Mouse (Mus musculus) embryonic facial prominence, embryonic 14.5 days (tissue): ENCODE results near the gene Anp32b. TPM values are rescaled to one million over a fixed set of nuclear protein-coding genes. Genes with fewer than 3 reads are reported as not detected.

Experiments used
- ATAC-seq: fragments of 200-750 bp; cut with Nextera tagmentation; 2 replicates; pipeline ENCODE4 v1.8.0; 2017; ENCODE audit warnings: low read depth, moderate number of reproducible peaks, moderate TSS enrichment
- DNase-seq: peaks from one replicate; pipeline ENCODE4 v3.0.0-alpha.2; 2015; ENCODE audit warnings: low spot score
- H3K27ac ChIP-seq: fragments of 300-500 bp; sonication (generic); replicated peaks from 2 replicates; pipeline ENCODE4 v1.5.1; 2014; ENCODE audit warnings: low read depth, mild to moderate bottlenecking, low read length, moderate library complexity
- H3K27me3 ChIP-seq: fragments of 300-500 bp; sonication (generic); replicated peaks from 2 replicates; pipeline ENCODE4 v1.6.1; 2014; ENCODE audit warnings: low read length; ENCODE audit not compliant: control insufficient read depth, insufficient read depth
- H3K36me3 ChIP-seq: fragments of 300-500 bp; sonication (generic); 2 replicates; pipeline ENCODE4 v1.6.1; 2014; ENCODE audit warnings: low read length, mixed read lengths; ENCODE audit not compliant: control insufficient read depth, insufficient read depth
- H3K4me1 ChIP-seq: fragments of 300-500 bp; sonication (generic); 2 replicates; pipeline ENCODE4 v1.6.1; 2014; ENCODE audit warnings: antibody characterized with exemption, low read length; ENCODE audit not compliant: control insufficient read depth, insufficient read depth
- H3K4me2 ChIP-seq: fragments of 300-500 bp; sonication (generic); 2 replicates; pipeline ENCODE4 v1.6.1; 2014; ENCODE audit warnings: low read depth, mild to moderate bottlenecking, low read length, moderate library complexity, mixed read lengths
- H3K4me3 ChIP-seq: fragments of 300-500 bp; sonication (generic); 2 replicates; pipeline ENCODE4 v1.5.1; 2014; ENCODE audit warnings: low read depth, mild to moderate bottlenecking, low read length
- H3K9ac ChIP-seq: fragments of 300-500 bp; sonication (generic); 2 replicates; pipeline ENCODE4 v1.6.1; 2014; ENCODE audit warnings: low read depth, mild to moderate bottlenecking, low read length, moderate library complexity, mixed read lengths
- H3K9me3 ChIP-seq: fragments of 300-500 bp; sonication (generic); 2 replicates; pipeline ENCODE4 v1.6.1; 2016; ENCODE audit warnings: low read length; ENCODE audit not compliant: control insufficient read depth
- WGBS: fragments of 180-500 bp; shearing (Covaris S2); extraction: QIAGEN DNeasy Blood & Tissue Kit; methylation state at CpG from one replicate; pipeline ENCODE4 v1.1.7; 2014; 5-methylcytosine and 5-hydroxymethylcytosine counted together
- polyA plus RNA-seq: library from polyadenylated mRNA; unstranded; fragments of >200 nt; fragmentation: Nextera tagmentation; extraction: Ambion mirVana; gene quantifications from 2 replicates; pipeline ENCODE4 v1.2.1, GENCODE M21; 2014

Anp32b gene
- polyA plus RNA-seq: 238 and 251 TPM in 2 replicates

GRCm38 (mm10) chr4:46450519-46451131 lies at the start of gene Anp32b:
TSS of gene Anp32b (plus strand) at chr4:46450902.
- H3K27ac ChIP-seq: peak within 1 kb of the TSS; percentile 99
- no peaks in the 10 kb centered on the region for H3K27me3 ChIP-seq
- peak within 1 kb of the TSS; percentile 95 for H3K9ac ChIP-seq
- H3K4me2 ChIP-seq: peak within 1 kb of the TSS; percentile 80
- no peaks in the 10 kb centered on the region for H3K36me3 ChIP-seq
- no peaks in the 10 kb centered on the region for H3K9me3 ChIP-seq
- peak; percentile 97 for ATAC-seq
- DNase-seq: peak; percentile 97
- peaks cover 21% of the 10 kb centered on the region for H3K4me1 ChIP-seq
- WGBS: 3% methylated on average over 9 of the region's 66 CpGs
- H3K4me3 ChIP-seq: peak within 1 kb of the TSS; percentile 92

- H3K36me3 ChIP-seq: no peaks in the 10 kb centered on the region
- no peak overlapping the region for H3K4me2 ChIP-seq
- no peak overlapping the region for H3K27ac ChIP-seq
- H3K27me3 ChIP-seq: no peaks in the 10 kb centered on the region
- no peak for ATAC-seq
- H3K4me1 ChIP-seq: no peaks in the 10 kb centered on the region
- WGBS: 77% methylated on average over 6 of the region's 6 CpGs
- DNase-seq: no peak
- no peaks in the 10 kb centered on the region for H3K9me3 ChIP-seq
- H3K4me3 ChIP-seq: no peak overlapping the region
- H3K9ac ChIP-seq: no peak overlapping the region
Observed at GRCm38 (mm10) chr4:46404042-46404795, 46.5 kb upstream of the Anp32b start.

DNA sequence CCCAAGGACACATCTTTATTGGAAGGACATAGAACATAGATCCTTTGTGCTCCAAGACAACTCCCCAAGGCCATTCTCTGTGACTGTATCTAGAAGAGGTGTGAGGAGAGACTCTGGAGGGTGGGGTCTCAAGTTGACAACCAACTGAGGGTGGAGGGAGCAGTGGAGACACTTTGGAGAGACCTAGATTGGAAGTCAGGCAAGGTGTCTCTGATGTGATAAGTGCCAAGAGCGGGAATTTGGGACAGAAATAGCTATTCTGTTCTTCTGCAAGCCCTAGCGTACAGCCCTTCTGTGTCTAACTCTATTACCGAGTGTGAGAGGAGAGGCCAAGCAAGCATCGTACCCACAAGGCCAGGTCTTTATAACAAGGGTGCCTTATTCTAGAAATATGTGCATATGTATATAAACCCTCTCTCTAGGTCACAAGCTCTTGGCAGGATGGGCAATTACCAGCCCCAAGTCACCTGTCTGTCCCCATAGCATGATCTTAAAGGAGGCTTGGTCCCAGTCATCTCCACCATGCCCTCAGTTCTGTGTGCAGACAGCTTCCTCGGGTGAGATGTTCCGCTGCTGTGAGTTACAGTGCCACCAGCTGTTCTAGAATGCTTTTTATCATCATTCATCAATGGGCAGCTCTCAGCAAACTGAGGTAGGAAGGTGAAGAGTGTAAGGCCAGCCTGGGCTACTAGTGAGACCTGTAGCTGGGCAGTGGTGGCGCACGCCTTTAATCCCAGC lies 43.6 kb upstream of the Anp32b start:
- no peaks in the 10 kb centered on the region for H3K36me3 ChIP-seq
- WGBS: 90% methylated on average over 8 of the region's 8 CpGs
- no peaks in the 10 kb centered on the region for H3K4me1 ChIP-seq
- no peak overlapping the region for H3K27ac ChIP-seq
- no peak overlapping the region for H3K4me3 ChIP-seq
- no peak overlapping the region for H3K9ac ChIP-seq
- no peaks in the 10 kb centered on the region for H3K9me3 ChIP-seq
- ATAC-seq (no peak), DNase-seq (no peak)
- H3K27me3 ChIP-seq: no peaks in the 10 kb centered on the region
- H3K4me2 ChIP-seq: no peak overlapping the region

DNA sequence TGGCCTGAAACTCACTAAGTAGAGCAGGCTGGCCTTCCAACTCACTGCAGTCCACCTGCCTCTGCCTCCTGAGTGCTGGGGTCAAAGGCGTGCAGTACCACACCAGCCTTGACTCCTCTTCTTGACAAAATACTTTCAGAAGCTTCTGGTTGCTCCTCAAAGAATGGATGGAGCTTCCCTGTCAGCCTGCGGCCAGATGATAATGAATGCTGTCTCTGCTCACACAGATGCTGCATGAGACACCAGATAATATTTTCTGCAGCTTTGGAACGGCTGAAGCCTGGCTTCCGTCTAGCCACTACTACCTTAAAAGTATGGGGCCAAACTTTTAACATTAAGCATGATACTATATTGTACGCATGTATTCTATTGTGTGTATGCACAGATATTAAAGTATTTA lies 40.0 kb upstream of the Anp32b start:
- no peaks in the 10 kb centered on the region for H3K9me3 ChIP-seq
- WGBS: 76% methylated on average over 5 of the region's 5 CpGs

DNA sequence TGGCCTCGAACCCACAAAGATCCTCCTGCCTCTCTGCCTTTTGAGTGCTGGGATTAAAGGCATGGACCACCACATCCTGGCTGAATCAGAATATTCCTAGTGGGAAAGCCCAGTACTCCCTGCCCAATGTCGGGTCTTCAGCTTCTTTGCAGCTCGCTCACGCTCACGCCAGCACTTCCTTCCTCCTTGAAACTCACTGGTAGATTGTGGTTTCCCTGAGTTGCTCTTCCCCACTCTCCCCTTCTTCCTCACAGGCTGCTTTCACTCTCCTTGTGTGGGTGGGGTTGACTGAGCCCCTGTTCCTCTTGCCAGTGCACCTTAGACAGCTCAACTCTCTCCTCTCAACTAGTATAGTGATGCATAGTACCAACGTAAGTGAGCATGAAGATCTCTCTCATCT lies 39.2 kb upstream of the Anp32b start:
- Histone ChIP-seq H3K4me3 (no peak overlapping the region), H3K27ac (no peak overlapping the region), H3K27me3 (no peaks in the 10 kb centered on the region), H3K9ac (no peak overlapping the region), H3K36me3 (no peaks in the 10 kb centered on the region), H3K4me2 (no peak overlapping the region), H3K9me3 (no peaks in the 10 kb centered on the region; the same call in 1 of the 2 replicates), H3K4me1 (no peaks in the 10 kb centered on the region)
- DNase-seq (no peak), ATAC-seq (no peak)
- 68% methylated on average over 6 of the region's 6 CpGs for WGBS

More for the DNA sequence above, 40.0 kb upstream of the Anp32b start:
- Histone ChIP-seq H3K27ac (no peak overlapping the region), H3K9ac (no peak overlapping the region), H3K4me3 (no peak overlapping the region), H3K27me3 (no peaks in the 10 kb centered on the region), H3K4me2 (no peak overlapping the region), H3K4me1 (no peaks in the 10 kb centered on the region), H3K36me3 (no peaks in the 10 kb centered on the region)
- ATAC-seq: no peak
- no peak for DNase-seq

DNA sequence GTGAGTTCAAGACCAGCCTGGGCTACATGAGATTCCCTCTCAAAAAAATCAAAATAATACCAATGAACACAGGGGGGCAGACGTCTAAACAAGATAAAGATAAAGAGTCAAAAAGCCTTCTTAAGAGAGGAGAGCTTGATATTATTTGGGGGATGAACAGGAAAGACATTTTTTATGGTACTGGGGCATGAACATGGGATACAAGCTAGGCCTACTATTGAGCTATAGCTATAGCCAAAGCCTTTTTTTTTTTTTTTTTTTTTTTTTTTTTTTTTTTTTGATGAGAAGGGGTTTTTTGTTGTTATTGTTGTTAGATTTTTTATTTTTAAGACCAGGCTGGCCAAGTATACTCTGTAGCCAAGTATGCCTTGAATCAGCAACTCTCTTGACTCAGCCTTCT lies 38.6 kb upstream of the Anp32b start:
- H3K9ac ChIP-seq: no peak overlapping the region
- H3K4me2 ChIP-seq: no peak overlapping the region
- no peak overlapping the region for H3K27ac ChIP-seq
- WGBS: 65% methylated on average over 1 of the region's 1 CpGs
- H3K27me3 ChIP-seq: no peaks in the 10 kb centered on the region
- no peaks in the 10 kb centered on the region for H3K36me3 ChIP-seq
- H3K4me3 ChIP-seq: no peak overlapping the region
- DNase-seq (no peak), ATAC-seq (no peak)
- no peaks in the 10 kb centered on the region; the same call in 1 of the 2 replicates for H3K9me3 ChIP-seq
- H3K4me1 ChIP-seq: no peaks in the 10 kb centered on the region

- Histone ChIP-seq H3K4me1 (no peaks in the 10 kb centered on the region), H3K36me3 (no peaks in the 10 kb centered on the region), H3K4me2 (no peak within 1 kb of the TSS), H3K9ac (no peak within 1 kb of the TSS), H3K27ac (no peak within 1 kb of the TSS), H3K9me3 (no peaks in the 10 kb centered on the region; the same call in 1 of the 2 replicates), H3K27me3 (no peaks in the 10 kb centered on the region), H3K4me3 (no peak within 1 kb of the TSS)
- ATAC-seq: no peak
- DNase-seq: no peak
- WGBS: 77% methylated on average over 7 of the region's 7 CpGs
Observed at GRCm38 (mm10) chr4:46413406-46413805, 37.3 kb upstream of the Anp32b start, which contains the start of gene Hemgn. TSS of gene Hemgn (minus strand) at chr4:46413506.

DNA sequence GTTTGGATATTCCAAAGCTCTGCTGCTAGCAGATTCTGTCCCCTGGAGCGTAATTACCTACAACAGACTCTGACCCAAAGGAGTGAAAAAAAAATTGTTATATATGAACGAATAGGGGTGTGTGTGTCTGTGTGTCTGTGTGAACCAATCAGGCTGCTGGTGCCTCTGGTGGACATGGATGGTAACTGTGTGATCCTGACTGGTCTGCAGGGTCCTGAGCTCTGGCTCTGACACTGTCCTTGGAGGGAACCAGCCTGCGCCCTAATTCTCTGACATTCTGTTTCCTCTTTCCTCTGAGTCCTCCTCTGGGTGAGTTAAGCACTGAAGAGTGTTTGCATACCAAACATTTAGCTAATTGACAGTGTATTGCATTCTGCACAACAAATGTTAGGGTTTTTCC lies 33.2 kb upstream of the Anp32b start:
- no peak for DNase-seq
- no peak overlapping the region for H3K4me2 ChIP-seq
- H3K9ac ChIP-seq: no peak overlapping the region
- no peak for ATAC-seq
- H3K4me1 ChIP-seq: no peaks in the 10 kb centered on the region
- H3K9me3 ChIP-seq: no peaks in the 10 kb centered on the region; the same call in 1 of the 2 replicates
- H3K27ac ChIP-seq: no peak overlapping the region
- no peaks in the 10 kb centered on the region for H3K36me3 ChIP-seq
- 51% methylated on average over 3 of the region's 3 CpGs for WGBS
- H3K27me3 ChIP-seq: no peaks in the 10 kb centered on the region
- H3K4me3 ChIP-seq: no peak overlapping the region
